ENCODE assay signal across 23 mouse cellular contexts in genomic region chr6:20028466-20028865, GRCm38 (mm10).
"Had no signal": no experiment of that assay in that cellular context is flagged by ENCODE, and none has a peak within 500 bp of the region (broad histone marks: within the 10 kb centered on the region; RNA-seq: fewer than 3 reads in every experiment).

No protein-coding gene starts in this region.

- H3K4me3 ChIP-seq: kidney, embryonic 15.5 days; layer of hippocampus, adult 2 months; left cerebral cortex, adult 2 months; limb, embryonic 12.5 days; limb, embryonic 15.5 days; midbrain, embryonic 12.5 days; midbrain, embryonic 15.5 days; myocyte; neural tube, embryonic 13.5 days had no signal

- ATAC-seq: hindbrain, embryonic 16.5 days; lung, postnatal 0 days; midbrain, embryonic 15.5 days had no signal

- H3K9me3 ChIP-seq: kidney, embryonic 15.5 days; limb, embryonic 12.5 days; limb, embryonic 15.5 days; midbrain, embryonic 12.5 days; midbrain, embryonic 15.5 days; neural tube, embryonic 13.5 days had no signal

- H3K9ac ChIP-seq: kidney, embryonic 15.5 days; limb, embryonic 12.5 days; limb, embryonic 15.5 days; lung, embryonic 14.5 days; midbrain, embryonic 12.5 days; midbrain, embryonic 15.5 days; neural tube, embryonic 13.5 days had no signal

- H3K27ac ChIP-seq: kidney, embryonic 15.5 days; layer of hippocampus, adult 2 months; left cerebral cortex, adult 2 months; limb, embryonic 12.5 days; limb, embryonic 15.5 days; macrophage; midbrain, embryonic 12.5 days; midbrain, embryonic 15.5 days; neural tube, embryonic 13.5 days; stomach, postnatal 0 days had no signal

- H3K27me3 ChIP-seq: kidney, embryonic 15.5 days; limb, embryonic 12.5 days; limb, embryonic 15.5 days; midbrain, embryonic 12.5 days; midbrain, embryonic 15.5 days; neural tube, embryonic 13.5 days had no signal

- H3K36me3 ChIP-seq: kidney, embryonic 15.5 days; limb, embryonic 12.5 days; limb, embryonic 15.5 days; midbrain, embryonic 12.5 days; midbrain, embryonic 15.5 days; neural tube, embryonic 13.5 days had no signal

- H3K4me1 ChIP-seq: kidney, embryonic 15.5 days; limb, embryonic 12.5 days; limb, embryonic 15.5 days; midbrain, embryonic 12.5 days; midbrain, embryonic 15.5 days; neural tube, embryonic 13.5 days had no signal

- DNase-seq: kidney, adult 11 months; kidney, adult 8-10 months; kidney, postnatal 10 days; layer of hippocampus, adult 9-11 months; layer of hippocampus, postnatal 36 days; left cerebral cortex, postnatal 4 days; lung, embryonic 14.5 days; thymus, adult 2 months; thymus, postnatal 14 days; thymus, postnatal 4 days had no signal

- H3K4me2 ChIP-seq: kidney, embryonic 15.5 days; limb, embryonic 12.5 days; limb, embryonic 15.5 days; lung, embryonic 14.5 days; midbrain, embryonic 12.5 days; midbrain, embryonic 15.5 days; neural tube, embryonic 13.5 days had no signal
